Mouse (Mus musculus): ENCODE data around the gene Acat2. TPM values are rescaled to one million over a fixed set of nuclear protein-coding genes. Genes with fewer than 3 reads are reported as not detected.
"Not testable (repeated sequence)": the region's sequence is repeated elsewhere in the genome, so short reads cannot be mapped to it uniquely, and the experiment has no call there.

Acat2 gene
- 348 and 367 TPM in 2 replicates for polyA plus RNA-seq (2016; fragmentation: Nextera tagmentation; extraction: Ambion mirVana)

DNA sequence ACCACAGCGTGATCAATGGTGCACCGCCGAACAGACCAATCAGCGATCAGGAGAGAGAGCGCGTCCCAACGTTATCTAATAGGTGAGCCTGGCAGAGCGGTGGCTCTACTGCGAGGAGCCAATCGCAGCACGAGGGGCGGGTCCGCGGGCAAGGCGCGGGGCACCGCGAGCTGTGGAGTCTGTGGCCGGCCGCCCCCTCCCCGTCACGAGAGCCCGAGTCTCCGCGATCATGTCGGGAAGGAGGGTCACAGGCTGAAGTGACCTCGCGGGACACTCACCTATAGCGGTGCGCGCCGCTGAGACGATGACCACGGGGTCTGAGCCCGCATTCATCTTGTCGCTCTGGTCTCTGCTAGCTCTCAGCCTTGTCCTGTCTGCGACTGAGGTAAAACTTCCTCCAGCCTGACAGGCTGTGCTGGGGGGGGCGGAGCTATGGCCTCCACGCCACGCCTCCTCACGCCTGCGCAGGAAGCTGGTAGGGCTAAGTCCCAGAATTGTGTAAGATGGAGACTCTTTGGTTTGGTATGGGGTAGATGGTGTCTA is at the start of gene Acat2:
Acat2 (minus strand) TSS at position 417 of the 543 bp plus-strand sequence.
- peaks cover 30% of the 10 kb centered on the region for H3K36me3 ChIP-seq (replicated peaks)
- no peaks in the 10 kb centered on the region for H3K27me3 ChIP-seq (replicated peaks; ENCODE audit: low read depth, poor library complexity, severe bottlenecking)
- peak within 1 kb of the TSS; percentile 91 for H3K27ac ChIP-seq (replicated peaks)
- peak within 1 kb of the TSS; percentile 76 for H3K4me3 ChIP-seq
- H3K4me1 ChIP-seq, result peaks cover 14% of the 10 kb centered on the region
- DNase-seq (ENCODE audit: low spot score), result peak; percentile 93
- H3K9me3 ChIP-seq, result no peaks in the 10 kb centered on the region
- under 1% methylated on average over 42 of the region's 42 CpGs for whole genome bisulfite sequencing

DNA sequence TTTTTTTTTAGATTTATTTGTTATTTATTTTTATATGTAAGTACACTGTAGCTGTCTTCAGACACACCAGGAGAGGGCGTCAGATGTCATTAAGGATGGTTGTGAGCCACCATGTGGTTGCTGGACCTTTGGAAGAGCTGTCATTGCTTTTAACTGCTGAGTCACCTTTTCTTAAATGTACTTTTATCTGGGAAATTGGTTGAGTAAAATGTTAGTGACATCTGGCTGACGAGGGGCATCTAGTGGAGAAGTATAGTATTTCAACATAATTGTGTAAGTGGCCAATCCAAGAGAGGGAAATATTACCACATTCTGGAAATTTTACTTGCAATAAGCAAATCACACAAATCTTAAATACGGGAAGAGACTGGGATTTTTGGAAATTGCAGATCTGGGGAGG is 49.3 kb upstream of the Acat2 start:
- no peak overlapping the region for H3K27ac ChIP-seq (replicated peaks)
- no peak overlapping the region for H3K4me3 ChIP-seq
- WGBS, result 40% methylated on average over 3 of the region's 3 CpGs
- peaks cover 16% of the 10 kb centered on the region for H3K4me1 ChIP-seq
- DNase-seq (ENCODE audit: low spot score), result peak; percentile 15
- no peaks in the 10 kb centered on the region for H3K9me3 ChIP-seq
- H3K36me3 ChIP-seq (replicated peaks), result peaks cover 43% of the 10 kb centered on the region
- no peaks in the 10 kb centered on the region for H3K27me3 ChIP-seq (replicated peaks; ENCODE audit: low read depth, poor library complexity, severe bottlenecking)

DNA sequence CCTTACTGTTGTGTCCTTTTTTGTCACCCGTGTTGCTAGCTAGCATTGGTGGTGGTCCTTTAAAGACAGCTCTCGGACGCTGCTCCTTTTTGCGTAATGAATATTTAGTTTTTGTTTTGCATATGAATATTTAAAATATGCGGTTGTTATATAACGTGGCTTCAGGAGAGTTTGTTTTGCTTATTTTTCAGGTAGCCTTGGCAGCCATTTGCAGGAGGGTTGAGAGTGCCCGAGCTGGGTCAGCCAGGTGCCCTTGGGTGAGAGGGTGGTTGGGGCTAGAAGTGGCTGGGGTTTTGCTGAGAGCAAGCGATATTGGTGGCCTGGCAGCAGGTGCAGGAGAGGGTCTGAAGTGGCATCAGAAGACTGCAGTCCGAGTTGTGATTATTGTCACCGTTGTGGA is 48.0 kb upstream of the Acat2 start:
- Histone ChIP-seq H3K9me3 (no peaks in the 10 kb centered on the region), H3K4me3 (peak overlapping the region; percentile 75), H3K27ac (replicated peaks) (peak overlapping the region; percentile 86), H3K27me3 (replicated peaks; ENCODE audit: low read depth, poor library complexity, severe bottlenecking) (no peaks in the 10 kb centered on the region), H3K4me1 (peaks cover 16% of the 10 kb centered on the region), H3K36me3 (replicated peaks) (peaks cover 31% of the 10 kb centered on the region)
- peak; percentile 21 for DNase-seq (ENCODE audit: low spot score)
- 3% methylated on average over 10 of the region's 10 CpGs for WGBS

GRCm38 (mm10) chr17:13007730-13008425 is 47.3 kb upstream of the Acat2 start:
- peaks cover 16% of the 10 kb centered on the region for H3K4me1 ChIP-seq
- peak overlapping the region; percentile 86 for H3K27ac ChIP-seq (replicated peaks)
- WGBS, result under 1% methylated on average over 76 of the region's 76 CpGs
- no peaks in the 10 kb centered on the region for H3K9me3 ChIP-seq
- DNase-seq (ENCODE audit: low spot score), result peak; percentile 99
- H3K4me3 ChIP-seq, result peak overlapping the region; percentile 75
- no peaks in the 10 kb centered on the region for H3K27me3 ChIP-seq (replicated peaks; ENCODE audit: low read depth, poor library complexity, severe bottlenecking)
- H3K36me3 ChIP-seq (replicated peaks), result peaks cover 24% of the 10 kb centered on the region

DNA sequence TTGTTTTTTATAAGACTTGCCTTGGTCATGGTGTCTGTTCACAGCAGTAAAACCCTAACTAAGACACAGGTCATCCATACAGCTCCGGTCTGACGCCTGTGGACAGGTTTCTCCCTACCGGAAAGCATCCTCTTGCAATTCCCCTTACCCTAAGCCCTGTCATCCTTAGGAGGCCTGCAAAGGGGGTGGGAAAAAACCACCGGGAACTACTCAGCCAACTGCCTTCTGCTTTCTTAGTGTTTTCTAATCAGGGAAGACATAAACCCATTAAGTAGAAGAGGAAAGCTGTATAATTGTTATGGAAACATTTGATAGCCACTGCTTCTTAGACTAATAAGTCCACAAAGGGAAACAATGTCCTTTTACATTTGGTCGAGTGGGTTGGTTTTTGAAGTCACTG is 46.4 kb upstream of the Acat2 start:
- peak; percentile 12 for DNase-seq (ENCODE audit: low spot score)
- Histone ChIP-seq H3K27ac (replicated peaks) (no peak overlapping the region), H3K4me1 (peaks cover 16% of the 10 kb centered on the region), H3K27me3 (replicated peaks; ENCODE audit: low read depth, poor library complexity, severe bottlenecking) (no peaks in the 10 kb centered on the region), H3K36me3 (replicated peaks) (peaks cover 15% of the 10 kb centered on the region), H3K9me3 (no peaks in the 10 kb centered on the region), H3K4me3 (peak overlapping the region; percentile 75)
- 52% methylated on average over 5 of the region's 5 CpGs for WGBS

DNA sequence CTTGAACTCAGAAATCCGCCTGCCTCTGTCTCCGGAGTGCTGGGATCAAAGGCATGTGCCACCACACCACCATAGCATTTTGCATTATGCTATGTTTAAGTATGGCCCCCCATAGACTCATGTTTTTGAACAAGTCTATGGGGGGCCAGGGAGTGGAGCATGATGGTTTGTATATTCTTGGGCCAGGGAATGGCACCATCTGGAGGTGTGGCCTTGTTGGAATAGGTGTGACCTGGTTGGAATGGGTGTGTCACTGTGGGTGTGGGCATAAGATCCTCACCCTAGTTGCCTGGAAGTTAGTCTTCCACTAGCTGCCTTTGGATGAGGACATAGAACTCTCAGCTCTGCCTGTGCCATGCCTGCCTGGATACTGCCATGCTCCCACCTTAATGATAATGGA is 46.0 kb upstream of the Acat2 start, which contains the start of gene Sod2:
Sod2 (plus strand) TSS at position 301 of the 400 bp plus-strand sequence.
- not testable (repeated sequence) for H3K27me3 ChIP-seq (replicated peaks; ENCODE audit: low read depth, poor library complexity, severe bottlenecking); H3K9me3 ChIP-seq; DNase-seq (ENCODE audit: low spot score)
- peak within 1 kb of the TSS; percentile 86 for H3K27ac ChIP-seq (replicated peaks)
- H3K4me3 ChIP-seq, result peak within 1 kb of the TSS; percentile 75
- H3K36me3 ChIP-seq (replicated peaks), result peaks cover 11% of the 10 kb centered on the region
- WGBS, result 93% methylated on average over 2 of the region's 2 CpGs
- peaks cover 16% of the 10 kb centered on the region for H3K4me1 ChIP-seq

DNA sequence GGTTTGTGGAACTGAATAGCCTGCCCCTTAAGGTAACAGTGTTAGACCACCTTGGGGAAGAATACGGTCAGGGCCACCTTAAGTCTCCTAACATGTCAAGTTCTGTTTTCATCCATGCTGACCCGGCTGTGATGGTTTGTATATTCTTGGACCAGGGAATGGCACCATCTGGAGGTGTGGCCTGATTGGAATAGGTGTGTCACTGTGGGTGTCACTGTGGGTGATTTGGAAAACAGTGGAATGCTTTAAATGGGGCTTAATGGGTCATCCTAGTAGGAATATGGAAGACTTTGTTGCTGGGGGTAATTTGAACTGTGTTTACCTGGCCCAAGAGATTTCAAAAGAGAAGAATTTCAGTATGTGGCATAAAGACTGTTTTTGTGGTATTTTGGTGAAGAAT is 43.9 kb upstream of the Acat2 start:
- not testable (repeated sequence) for H3K9me3 ChIP-seq; H3K27ac ChIP-seq (replicated peaks); DNase-seq (ENCODE audit: low spot score); H3K27me3 ChIP-seq (replicated peaks; ENCODE audit: low read depth, poor library complexity, severe bottlenecking); H3K36me3 ChIP-seq (replicated peaks); H3K4me3 ChIP-seq
- WGBS, result 78% methylated on average over 2 of the region's 2 CpGs
- H3K4me1 ChIP-seq, result peaks cover 16% of the 10 kb centered on the region

DNA sequence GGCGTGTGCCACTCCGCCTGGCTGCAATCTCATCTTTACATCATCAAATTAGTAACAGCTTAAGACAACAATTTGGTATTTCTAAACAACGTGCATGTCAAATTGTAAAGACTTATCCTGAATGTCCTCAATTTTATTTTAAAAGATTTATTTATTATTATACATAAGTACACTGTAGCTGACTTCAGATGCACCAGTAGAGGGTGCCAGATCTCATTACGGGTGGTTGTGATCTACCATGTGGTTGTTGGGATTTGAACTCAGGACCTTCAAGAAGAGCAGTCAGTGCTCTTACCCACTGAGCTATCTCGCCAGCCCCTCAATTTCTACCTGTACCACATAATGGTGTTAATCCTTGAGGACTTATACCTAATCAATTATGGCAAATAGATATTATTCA is 41.7 kb upstream of the Acat2 start:
- not testable (repeated sequence) for H3K27me3 ChIP-seq (replicated peaks; ENCODE audit: low read depth, poor library complexity, severe bottlenecking); H3K27ac ChIP-seq (replicated peaks); H3K9me3 ChIP-seq; DNase-seq (ENCODE audit: low spot score); H3K36me3 ChIP-seq (replicated peaks); H3K4me1 ChIP-seq; H3K4me3 ChIP-seq
- WGBS, result 93% methylated on average over 5 of the region's 5 CpGs

DNA sequence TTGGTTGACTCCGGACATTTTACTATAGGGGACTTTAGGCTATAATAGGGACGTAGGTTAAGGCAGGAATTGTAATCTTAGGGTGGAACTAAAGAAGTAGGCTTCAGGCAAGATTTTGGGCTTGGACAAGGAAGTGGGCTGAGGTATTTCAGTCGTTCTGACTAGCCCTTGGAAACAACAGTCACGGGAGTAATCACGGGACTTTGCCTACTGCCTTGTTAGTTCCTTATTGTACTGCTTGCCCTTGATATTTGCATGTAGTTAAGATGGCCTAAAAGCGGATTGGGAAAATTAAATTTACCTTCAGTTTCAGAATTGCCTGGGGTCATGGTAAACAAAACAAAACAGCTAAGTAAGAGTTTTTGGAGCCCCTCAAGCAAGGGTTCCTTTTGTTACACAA is 38.5 kb upstream of the Acat2 start:
- DNase-seq (ENCODE audit: low spot score), result no peak
- Histone ChIP-seq H3K4me3 (no peak overlapping the region), H3K27me3 (replicated peaks; ENCODE audit: low read depth, poor library complexity, severe bottlenecking) (no peaks in the 10 kb centered on the region), H3K27ac (replicated peaks) (no peak overlapping the region), H3K9me3 (no peaks in the 10 kb centered on the region), H3K36me3 (replicated peaks) (no peaks in the 10 kb centered on the region), H3K4me1 (no peaks in the 10 kb centered on the region)
- 75% methylated on average over 6 of the region's 6 CpGs for WGBS

GRCm38 (mm10) chr17:12997890-12998289 is 37.3 kb upstream of the Acat2 start:
- peaks cover 5% of the 10 kb centered on the region; the same call in 1 of the 2 replicates for H3K4me1 ChIP-seq
- H3K27me3 ChIP-seq (replicated peaks; ENCODE audit: low read depth, poor library complexity, severe bottlenecking), result no peaks in the 10 kb centered on the region
- DNase-seq (ENCODE audit: low spot score), result no peak
- no peaks in the 10 kb centered on the region for H3K36me3 ChIP-seq (replicated peaks)
- no peaks in the 10 kb centered on the region for H3K9me3 ChIP-seq
- 87% methylated on average over 5 of the region's 5 CpGs for WGBS
- no peak overlapping the region for H3K27ac ChIP-seq (replicated peaks)
- no peak overlapping the region for H3K4me3 ChIP-seq

- H3K36me3 ChIP-seq (replicated peaks), result no peaks in the 10 kb centered on the region
- H3K27ac ChIP-seq (replicated peaks), result no peak overlapping the region
- no peak overlapping the region for H3K4me3 ChIP-seq
- peak; percentile 44 for DNase-seq (ENCODE audit: low spot score)
- no peaks in the 10 kb centered on the region for H3K9me3 ChIP-seq
- 28% methylated on average over 3 of the region's 3 CpGs for WGBS
- no peaks in the 10 kb centered on the region for H3K27me3 ChIP-seq (replicated peaks; ENCODE audit: low read depth, poor library complexity, severe bottlenecking)
- peaks cover 6% of the 10 kb centered on the region; the same call in 1 of the 2 replicates for H3K4me1 ChIP-seq
Observed at GRCm38 (mm10) chr17:12996345-12996744, 35.8 kb upstream of the Acat2 start.

DNA sequence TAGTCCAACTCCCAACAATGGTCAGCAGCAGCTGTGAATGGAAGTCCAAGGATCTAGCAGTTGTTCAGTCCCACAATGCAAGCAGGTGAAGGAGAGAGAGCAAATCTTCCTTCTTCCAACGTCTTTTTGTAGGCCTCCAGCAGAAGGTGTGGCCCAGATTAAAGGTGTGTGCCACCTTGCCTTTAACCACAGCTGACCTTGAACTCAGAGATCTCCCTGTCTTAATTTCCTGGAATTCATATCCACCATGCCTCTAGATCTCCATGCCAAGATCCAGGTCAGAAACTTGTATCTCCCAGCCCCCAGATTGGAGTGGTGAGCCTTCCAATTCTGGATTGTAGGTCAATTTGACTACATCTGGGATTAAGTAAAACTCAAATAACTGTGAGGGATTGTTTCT is 33.5 kb upstream of the Acat2 start, which contains the start of gene Wtap:
Wtap (minus strand) TSS at position 101 of the 400 bp plus-strand sequence.
- DNase-seq (ENCODE audit: low spot score), result no peak
- Histone ChIP-seq H3K36me3 (replicated peaks) (peaks cover 4% of the 10 kb centered on the region; the same call in 1 of the 2 replicates), H3K4me1 (peaks cover 14% of the 10 kb centered on the region), H3K4me3 (peak within 1 kb of the TSS; percentile 89), H3K27ac (replicated peaks) (peak within 1 kb of the TSS; percentile 100), H3K27me3 (replicated peaks; ENCODE audit: low read depth, poor library complexity, severe bottlenecking) (no peaks in the 10 kb centered on the region), H3K9me3 (no peaks in the 10 kb centered on the region)
- 82% methylated on average over 1 of the region's 1 CpGs for WGBS

DNA sequence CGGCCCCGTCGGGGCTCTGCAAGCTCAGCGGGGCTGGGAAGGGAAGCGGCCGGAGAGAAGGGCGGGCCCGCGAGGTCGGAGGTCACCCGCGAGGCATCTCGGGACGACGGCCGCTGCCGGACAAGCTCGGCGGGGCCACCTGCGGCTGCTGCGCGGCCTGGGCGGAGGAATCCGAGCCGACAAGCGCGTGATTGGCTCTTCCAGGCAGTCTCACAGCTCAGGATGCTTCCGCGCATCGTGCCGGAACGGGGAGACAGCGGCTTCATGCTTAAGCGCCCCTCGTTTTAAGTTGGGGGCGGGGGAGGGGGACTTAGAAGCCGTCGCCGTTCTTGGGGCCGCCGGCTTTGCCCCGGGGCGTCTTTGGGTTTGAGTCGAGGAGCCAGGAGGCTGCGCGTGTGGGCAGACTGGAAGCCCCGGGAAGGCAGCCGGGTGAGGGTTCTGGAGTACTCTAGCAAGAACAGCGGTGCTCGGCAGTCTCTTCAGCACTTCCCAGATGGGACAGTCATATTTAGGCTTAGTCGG is 32.0 kb upstream of the Acat2 start:
- Histone ChIP-seq H3K27me3 (replicated peaks; ENCODE audit: low read depth, poor library complexity, severe bottlenecking) (no peaks in the 10 kb centered on the region), H3K9me3 (0 out of 2 replicates have a peak, but pooled peaks cover 3% of the 10 kb centered on the region), H3K27ac (replicated peaks) (peak overlapping the region; percentile 100), H3K4me3 (peak overlapping the region; percentile 89), H3K4me1 (peaks cover 14% of the 10 kb centered on the region), H3K36me3 (replicated peaks) (peaks cover 20% of the 10 kb centered on the region)
- DNase-seq (ENCODE audit: low spot score), result peak; percentile 96
- WGBS, result under 1% methylated on average over 51 of the region's 51 CpGs

Measured in embryonic facial prominence, embryonic 10.5 days (tissue).